Mouse (Mus musculus) erythroblast, embryonic 14.5 days (primary cell): ENCODE results near the gene Lhx5. TPM values are rescaled to one million over a fixed set of nuclear protein-coding genes. Genes with fewer than 3 reads are reported as not detected.

Source experiments
- H3K27me3 ChIP-seq: 2 replicates; pipeline ENCODE4 v1.6.1; 2012; ENCODE audit warnings: inconsistent platforms; ENCODE audit not compliant: control insufficient read depth
- H3K36me3 ChIP-seq: 2 replicates; pipeline ENCODE4 v1.6.1; 2012; ENCODE audit warnings: mild to moderate bottlenecking, inconsistent platforms; ENCODE audit not compliant: control insufficient read depth
- H3K4me1 ChIP-seq: 2 replicates; pipeline ENCODE4 v1.6.1; 2012; ENCODE audit warnings: inconsistent platforms; ENCODE audit not compliant: control insufficient read depth
- H3K4me3 ChIP-seq: replicated peaks from 2 replicates; pipeline ENCODE3; 2012; ENCODE audit warnings: moderate library complexity, mild to moderate bottlenecking, inconsistent platforms
- H3K9me3 ChIP-seq: 2 replicates; pipeline ENCODE4 v1.6.1; 2012; ENCODE audit warnings: low read length, inconsistent platforms, mixed read lengths; ENCODE audit not compliant: control insufficient read depth
- GATA1 ChIP-seq: IDR thresholded peaks from 2 replicates; pipeline ENCODE4 v1.6.1; 2012; ENCODE audit warnings: low read length, inconsistent platforms, mixed read lengths
- TAL1 ChIP-seq: IDR thresholded peaks from 3 replicates; pipeline ENCODE4 v1.6.1; 2012; ENCODE audit warnings: low read length, inconsistent platforms, mixed read lengths
- polyA plus RNA-seq: library from polyadenylated mRNA; stranded (reverse); fragments of >175 nt; gene quantifications from 2 replicates; pipeline ENCODE4 v1.2.3, GENCODE M21; 2012

Lhx5 gene
- polyA plus RNA-seq, 1 experiment = not detected

GRCm38 (mm10) chr5:120468830-120469229 lies 37.3 kb downstream of the Lhx5 start:
- Histone ChIP-seq H3K27me3 (peaks cover 4% of the 10 kb centered on the region; the same call in 1 of the 2 replicates), H3K9me3 (peaks cover 3% of the 10 kb centered on the region), H3K4me3 (no peak overlapping the region), H3K36me3 (no peaks in the 10 kb centered on the region), H3K4me1 (peaks cover 3% of the 10 kb centered on the region; the same call in 1 of the 2 replicates)
- TF ChIP-seq GATA1 (no peak), TAL1 (no peak)

- H3K4me3 ChIP-seq = no peak overlapping the region
- H3K9me3 ChIP-seq = no peaks in the 10 kb centered on the region
- H3K4me1 ChIP-seq = no peaks in the 10 kb centered on the region
- TF ChIP-seq GATA1 (no peak), TAL1 (no peak)
- H3K27me3 ChIP-seq = peaks cover 13% of the 10 kb centered on the region
- H3K36me3 ChIP-seq = no peaks in the 10 kb centered on the region
These were observed 40.0 kb downstream of the Lhx5 start for GRCm38 (mm10) chr5:120471538-120471937.

DNA sequence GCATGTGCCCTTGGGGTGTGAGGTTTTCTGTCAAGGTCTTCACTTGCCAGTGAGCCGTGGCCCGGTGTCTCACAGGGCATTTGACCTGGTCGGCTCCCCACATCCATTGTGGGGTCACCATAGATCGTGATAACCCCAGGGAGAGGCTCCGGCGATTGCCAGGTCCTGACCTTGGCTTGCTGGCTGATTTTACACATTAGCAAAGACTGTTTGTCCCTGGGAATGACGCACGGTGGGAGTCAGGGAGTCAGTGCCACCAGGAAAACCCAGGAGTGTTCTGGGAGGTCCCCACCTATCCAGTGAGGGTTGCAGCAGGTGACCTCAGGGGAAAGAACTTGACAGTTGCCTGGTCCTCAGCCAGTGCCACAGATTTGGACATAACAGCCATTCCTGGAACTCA lies 41.3 kb downstream of the Lhx5 start, which contains the start of gene Sdsl:
TSS of gene Sdsl (minus strand) at position 41 of the 400 bp plus-strand sequence.
- Histone ChIP-seq H3K36me3 (no peaks in the 10 kb centered on the region), H3K27me3 (peaks cover 20% of the 10 kb centered on the region), H3K9me3 (no peaks in the 10 kb centered on the region), H3K4me1 (no peaks in the 10 kb centered on the region), H3K4me3 (no peak within 1 kb of the TSS)
- TF ChIP-seq GATA1 = no peak
- no peak for TF ChIP-seq TAL1

GRCm38 (mm10) chr5:120473361-120473760 lies 41.9 kb downstream of the Lhx5 start:
- peaks cover 20% of the 10 kb centered on the region for H3K27me3 ChIP-seq
- H3K4me3 ChIP-seq = no peak overlapping the region
- H3K9me3 ChIP-seq = no peaks in the 10 kb centered on the region
- H3K36me3 ChIP-seq = no peaks in the 10 kb centered on the region
- TF ChIP-seq TAL1 = no peak
- TF ChIP-seq GATA1 = no peak
- no peaks in the 10 kb centered on the region for H3K4me1 ChIP-seq

DNA sequence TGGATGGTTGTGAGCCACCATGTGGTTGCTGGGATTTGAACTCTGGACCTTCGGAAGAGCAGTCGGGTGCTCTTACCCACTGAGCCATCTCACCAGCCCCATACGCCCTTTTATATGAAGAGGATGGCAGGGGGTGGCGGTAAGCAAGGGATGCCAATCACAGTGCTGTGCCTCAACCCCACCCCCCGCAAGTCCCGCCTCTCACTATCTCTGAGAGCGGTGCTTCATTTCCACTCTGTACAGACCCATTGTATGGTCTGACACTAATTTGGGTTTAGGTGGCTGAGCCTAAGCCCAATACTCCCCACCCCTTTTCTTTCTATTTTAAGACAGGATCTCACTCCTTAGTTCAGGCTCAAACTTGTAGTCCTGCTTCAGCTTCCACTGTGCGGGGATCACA lies 44.4 kb downstream of the Lhx5 start:
- Histone ChIP-seq H3K4me3 (no peak overlapping the region), H3K36me3 (no peaks in the 10 kb centered on the region), H3K4me1 (no peaks in the 10 kb centered on the region), H3K9me3 (no peaks in the 10 kb centered on the region), H3K27me3 (peaks cover 25% of the 10 kb centered on the region)
- TF ChIP-seq TAL1 = no peak
- no peak for TF ChIP-seq GATA1

- Histone ChIP-seq H3K4me3 (no peak within 1 kb of the TSS), H3K4me1 (no peaks in the 10 kb centered on the region), H3K9me3 (no peaks in the 10 kb centered on the region), H3K36me3 (no peaks in the 10 kb centered on the region), H3K27me3 (peaks cover 27% of the 10 kb centered on the region)
- TF ChIP-seq TAL1 (no peak), GATA1 (no peak)
These were observed 44.8 kb downstream of the Lhx5 start, which contains the start of gene Sds for GRCm38 (mm10) chr5:120476296-120476695. TSS of gene Sds (plus strand) at chr5:120476526.

DNA sequence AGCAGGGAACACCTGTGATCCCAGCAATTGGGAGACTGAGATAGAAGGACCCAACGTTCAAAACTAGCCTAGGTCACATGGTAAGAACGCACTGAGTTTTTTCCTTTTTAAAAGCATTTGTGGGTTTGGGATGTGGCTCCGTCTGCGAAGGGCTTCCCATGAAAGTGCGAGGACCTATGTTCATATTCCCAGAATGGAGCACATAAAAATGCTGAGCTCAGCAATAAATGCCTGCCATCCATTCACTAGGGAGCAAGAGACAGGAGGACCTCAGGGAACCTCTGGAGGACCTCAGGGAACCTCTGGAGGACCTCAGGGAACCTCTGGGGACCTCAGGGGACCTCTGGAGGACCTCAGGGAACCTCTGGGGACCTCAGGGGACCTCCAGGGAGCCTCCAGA lies 46.5 kb downstream of the Lhx5 start:
- Histone ChIP-seq H3K27me3 (peaks cover 27% of the 10 kb centered on the region), H3K4me1 (no peaks in the 10 kb centered on the region), H3K36me3 (no peaks in the 10 kb centered on the region), H3K9me3 (no peaks in the 10 kb centered on the region), H3K4me3 (no peak overlapping the region)
- TF ChIP-seq TAL1 = no peak
- TF ChIP-seq GATA1 = no peak

- H3K4me3 ChIP-seq = no peak overlapping the region
- peaks cover 24% of the 10 kb centered on the region for H3K27me3 ChIP-seq
These were observed 48.0 kb downstream of the Lhx5 start for GRCm38 (mm10) chr5:120479538-120479937.

DNA sequence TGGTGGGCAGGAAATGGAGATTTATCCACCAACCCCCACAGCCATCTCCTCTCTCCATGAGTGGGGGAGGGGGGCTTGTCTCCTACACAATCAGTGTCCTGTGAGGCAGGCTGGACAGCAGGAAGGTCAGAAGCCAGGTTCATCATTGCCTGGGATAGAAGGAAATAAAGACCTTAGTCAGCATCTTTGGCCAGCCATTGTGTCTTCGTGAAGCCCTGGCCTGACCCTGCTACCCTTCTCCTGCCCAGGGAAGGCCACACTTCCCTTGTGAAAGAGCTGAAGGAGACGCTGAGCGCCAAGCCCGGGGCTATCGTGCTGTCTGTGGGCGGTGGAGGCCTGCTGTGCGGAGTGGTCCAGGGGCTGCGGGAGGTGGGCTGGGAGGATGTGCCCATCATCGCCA lies 49.7 kb downstream of the Lhx5 start:
- Histone ChIP-seq H3K36me3 (peaks cover 18% of the 10 kb centered on the region), H3K27me3 (peaks cover 17% of the 10 kb centered on the region), H3K9me3 (no peaks in the 10 kb centered on the region), H3K4me1 (no peaks in the 10 kb centered on the region), H3K4me3 (no peak overlapping the region)
- TF ChIP-seq TAL1 (no peak), GATA1 (no peak)

More at GRCm38 (mm10) chr5:120479538-120479937, 48.0 kb downstream of the Lhx5 start:
- Histone ChIP-seq H3K4me1 (no peaks in the 10 kb centered on the region), H3K36me3 (peaks cover 2% of the 10 kb centered on the region), H3K9me3 (no peaks in the 10 kb centered on the region)
- TF ChIP-seq TAL1 = no peak
- TF ChIP-seq GATA1 = no peak

DNA sequence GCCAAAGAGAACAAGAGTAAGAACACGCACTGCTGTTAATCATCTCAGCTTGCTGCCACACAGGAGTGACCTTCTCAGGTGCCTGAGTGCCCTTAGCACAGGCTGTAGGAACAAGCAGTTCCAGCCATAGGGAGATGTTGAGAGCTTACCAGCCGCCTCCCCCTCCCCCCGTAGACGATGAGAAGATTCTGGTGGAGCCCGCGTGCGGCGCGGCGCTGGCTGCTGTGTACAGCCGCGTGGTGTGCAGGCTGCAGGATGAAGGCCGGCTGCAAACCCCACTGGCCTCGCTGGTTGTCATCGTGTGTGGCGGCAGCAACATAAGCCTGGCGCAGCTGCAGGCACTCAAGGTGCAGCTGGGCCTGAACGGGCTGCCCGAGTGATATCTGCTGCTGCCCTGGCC lies 51.9 kb downstream of the Lhx5 start:
- peaks cover 37% of the 10 kb centered on the region for H3K36me3 ChIP-seq
- TF ChIP-seq TAL1 (no peak), GATA1 (no peak)

More for the DNA sequence above, 51.9 kb downstream of the Lhx5 start:
- no peaks in the 10 kb centered on the region for H3K4me1 ChIP-seq
- H3K27me3 ChIP-seq = peaks cover 6% of the 10 kb centered on the region; the same call in 1 of the 2 replicates
- no peak overlapping the region for H3K4me3 ChIP-seq
- H3K9me3 ChIP-seq = no peaks in the 10 kb centered on the region
